Mouse (Mus musculus) forebrain, embryonic 13.5 days (tissue): ENCODE measurements around the gene B4gat1. TPM values are rescaled to one million over a fixed set of nuclear protein-coding genes. Genes with fewer than 3 reads are reported as not detected.
A peak's percentile ranks its signal among the peaks of the same experiment; 100 is the strongest.

Source experiments
- ATAC-seq: fragments of 200-750 bp; cut with Nextera tagmentation; 2 replicates; pipeline ENCODE4 v1.8.0; 2017
- H3K27ac ChIP-seq: fragments of 300-500 bp; sonication (generic); 2 replicates; pipeline ENCODE4 v1.5.1; 2015; ENCODE audit warnings: inconsistent platforms, mild to moderate bottlenecking, moderate library complexity
- H3K27me3 ChIP-seq: fragments of 300-500 bp; sonication (generic); 2 replicates; pipeline ENCODE4 v1.6.1; 2015; ENCODE audit warnings: mild to moderate bottlenecking, inconsistent platforms
- H3K36me3 ChIP-seq: fragments of 300-500 bp; sonication (generic); 2 replicates; pipeline ENCODE4 v1.6.1; 2015; ENCODE audit warnings: mild to moderate bottlenecking, inconsistent platforms; ENCODE audit not compliant: poor library complexity, severe bottlenecking
- H3K4me1 ChIP-seq: fragments of 300-500 bp; sonication (generic); 2 replicates; pipeline ENCODE4 v1.6.1; 2015; ENCODE audit warnings: inconsistent platforms
- H3K4me2 ChIP-seq: fragments of 300-500 bp; sonication (generic); 2 replicates; pipeline ENCODE4 v1.6.1; 2015; ENCODE audit warnings: inconsistent platforms, mild to moderate bottlenecking, moderate library complexity
- H3K4me3 ChIP-seq: fragments of 300-500 bp; sonication (generic); 2 replicates; pipeline ENCODE4 v1.5.1; 2015; ENCODE audit warnings: mild to moderate bottlenecking, inconsistent platforms
- H3K9ac ChIP-seq: fragments of 300-500 bp; sonication (generic); 2 replicates; pipeline ENCODE4 v1.6.1; 2015; ENCODE audit warnings: mild to moderate bottlenecking, inconsistent platforms
- H3K9me3 ChIP-seq: fragments of 300-500 bp; sonication (generic); replicated peaks from 2 replicates; pipeline ENCODE4 v1.6.1; 2016; ENCODE audit warnings: inconsistent platforms
- WGBS: fragments of 180-500 bp; shearing (Covaris S2); methylation state at CpG from one replicate; pipeline ENCODE4 v1.1.7; 2015; 5-methylcytosine and 5-hydroxymethylcytosine counted together
- polyA plus RNA-seq: library from polyadenylated mRNA; unstranded; fragments of >200 nt; fragmentation: Nextera tagmentation; extraction: Ambion mirVana; gene quantifications from 2 replicates; pipeline ENCODE4 v1.2.1, GENCODE M21; 2015

B4gat1 gene
- polyA plus RNA-seq, 1 experiment from 2014 or later, result 39.4 TPM

- Histone ChIP-seq H3K27me3 (peaks cover 45% of the 10 kb centered on the region), H3K4me1 (peaks cover 39% of the 10 kb centered on the region), H3K27ac (no peak overlapping the region), H3K9me3 (no peaks in the 10 kb centered on the region), H3K4me2 (peak overlapping the region; percentile 69), H3K36me3 (no peaks in the 10 kb centered on the region), H3K4me3 (peak overlapping the region; percentile 36), H3K9ac (peak overlapping the region; percentile 62; the same call in 1 of the 2 replicates)
- WGBS, result 13% methylated on average over 15 of the region's 15 CpGs
- no peak for ATAC-seq
Measured at GRCm38 (mm10) chr19:5067040-5067799, 28.6 kb downstream of the B4gat1 start.

GRCm38 (mm10) chr19:5067867-5068569, 29.4 kb downstream of the B4gat1 start, which contains the start of gene Cd248:
Gene Cd248 (plus strand): TSS chr19:5068078.
- H3K4me2 ChIP-seq, result peak within 1 kb of the TSS; percentile 69
- H3K9ac ChIP-seq, result peak within 1 kb of the TSS; percentile 62
- ATAC-seq, result peak; percentile 26
- WGBS, result 1% methylated on average over 51 of the region's 56 CpGs
- peak within 1 kb of the TSS; percentile 36 for H3K4me3 ChIP-seq
- H3K36me3 ChIP-seq, result no peaks in the 10 kb centered on the region
- peaks cover 47% of the 10 kb centered on the region for H3K4me1 ChIP-seq
- no peaks in the 10 kb centered on the region for H3K9me3 ChIP-seq
- peaks cover 45% of the 10 kb centered on the region for H3K27me3 ChIP-seq
- H3K27ac ChIP-seq, result 0 out of 2 replicates have a peak within 1 kb of the TSS, but pooled peaks have one; percentile 20

GRCm38 (mm10) chr19:5068570-5069234, 30.1 kb downstream of the B4gat1 start:
- Histone ChIP-seq H3K4me2 (peak overlapping the region; percentile 69), H3K27me3 (peaks cover 45% of the 10 kb centered on the region), H3K36me3 (no peaks in the 10 kb centered on the region), H3K4me1 (peaks cover 48% of the 10 kb centered on the region), H3K9me3 (no peaks in the 10 kb centered on the region), H3K4me3 (peak overlapping the region; percentile 36), H3K9ac (peak overlapping the region; percentile 62), H3K27ac (no peak overlapping the region)
- 39% methylated on average over 21 of the region's 21 CpGs for WGBS
- no peak for ATAC-seq

GRCm38 (mm10) chr19:5069486-5069885, 30.9 kb downstream of the B4gat1 start:
- 84% methylated on average over 5 of the region's 5 CpGs for WGBS
- H3K4me3 ChIP-seq, result no peak overlapping the region

GRCm38 (mm10) chr19:5069978-5070377, 31.4 kb downstream of the B4gat1 start:
- ATAC-seq, result no peak
- Histone ChIP-seq H3K27ac (no peak overlapping the region), H3K9me3 (no peaks in the 10 kb centered on the region), H3K4me3 (no peak overlapping the region), H3K9ac (no peak overlapping the region), H3K27me3 (peaks cover 50% of the 10 kb centered on the region), H3K4me2 (0 out of 2 replicates have a peak overlapping the region, but pooled peaks have one; percentile 69), H3K36me3 (no peaks in the 10 kb centered on the region), H3K4me1 (peaks cover 48% of the 10 kb centered on the region)
- 89% methylated on average over 7 of the region's 7 CpGs for WGBS

More at GRCm38 (mm10) chr19:5069486-5069885, 30.9 kb downstream of the B4gat1 start:
- Histone ChIP-seq H3K9ac (no peak overlapping the region), H3K27me3 (peaks cover 46% of the 10 kb centered on the region), H3K4me2 (0 out of 2 replicates have a peak overlapping the region, but pooled peaks have one; percentile 69), H3K4me1 (peaks cover 48% of the 10 kb centered on the region), H3K27ac (no peak overlapping the region), H3K9me3 (no peaks in the 10 kb centered on the region), H3K36me3 (no peaks in the 10 kb centered on the region)
- ATAC-seq, result no peak

GRCm38 (mm10) chr19:5071077-5071476, 32.5 kb downstream of the B4gat1 start:
- peak overlapping the region; percentile 39 for H3K4me3 ChIP-seq
- H3K27me3 ChIP-seq, result peaks cover 48% of the 10 kb centered on the region
- H3K36me3 ChIP-seq, result no peaks in the 10 kb centered on the region
- H3K9me3 ChIP-seq, result no peaks in the 10 kb centered on the region
- peaks cover 48% of the 10 kb centered on the region for H3K4me1 ChIP-seq
- ATAC-seq, result no peak
- peak overlapping the region; percentile 52 for H3K27ac ChIP-seq
- H3K4me2 ChIP-seq, result peak overlapping the region; percentile 64
- WGBS, result 5% methylated on average over 11 of the region's 11 CpGs
- H3K9ac ChIP-seq, result peak overlapping the region; percentile 62

GRCm38 (mm10) chr19:5071545-5072369, 33.1 kb downstream of the B4gat1 start:
- no peaks in the 10 kb centered on the region for H3K9me3 ChIP-seq
- H3K36me3 ChIP-seq, result no peaks in the 10 kb centered on the region
- H3K27me3 ChIP-seq, result peaks cover 45% of the 10 kb centered on the region
- H3K4me2 ChIP-seq, result peak overlapping the region; percentile 64
- peak overlapping the region; percentile 52 for H3K27ac ChIP-seq
- peak overlapping the region; percentile 39 for H3K4me3 ChIP-seq
- ATAC-seq, result peak; percentile 85
- peaks cover 48% of the 10 kb centered on the region for H3K4me1 ChIP-seq
- WGBS, result under 1% methylated on average over 40 of the region's 40 CpGs
- peak overlapping the region; percentile 62 for H3K9ac ChIP-seq

- no peak overlapping the region for H3K27ac ChIP-seq
- ATAC-seq, result peak; percentile 5; the same call in 1 of the 2 replicates
- H3K27me3 ChIP-seq, result peaks cover 38% of the 10 kb centered on the region
Measured at GRCm38 (mm10) chr19:5072389-5073019, 33.9 kb downstream of the B4gat1 start.

GRCm38 (mm10) chr19:5073028-5073427, 34.4 kb downstream of the B4gat1 start:
- H3K4me1 ChIP-seq, result peaks cover 37% of the 10 kb centered on the region
- H3K36me3 ChIP-seq, result no peaks in the 10 kb centered on the region
- peaks cover 38% of the 10 kb centered on the region for H3K27me3 ChIP-seq
- H3K9me3 ChIP-seq, result no peaks in the 10 kb centered on the region
- ATAC-seq, result peak; percentile 31; the same call in 1 of the 2 replicates
- peak overlapping the region; percentile 39 for H3K4me3 ChIP-seq
- WGBS, result 2% methylated on average over 15 of the region's 15 CpGs
- H3K4me2 ChIP-seq, result peak overlapping the region; percentile 64
- 0 out of 2 replicates have a peak overlapping the region, but pooled peaks have one; percentile 6 for H3K9ac ChIP-seq
- H3K27ac ChIP-seq, result no peak overlapping the region

More at GRCm38 (mm10) chr19:5072389-5073019, 33.9 kb downstream of the B4gat1 start:
- WGBS, result 2% methylated on average over 20 of the region's 20 CpGs
- Histone ChIP-seq H3K9ac (peak overlapping the region; percentile 62; the same call in 1 of the 2 replicates), H3K4me2 (peak overlapping the region; percentile 64), H3K4me3 (peak overlapping the region; percentile 39), H3K36me3 (no peaks in the 10 kb centered on the region), H3K4me1 (peaks cover 42% of the 10 kb centered on the region), H3K9me3 (no peaks in the 10 kb centered on the region)

- H3K36me3 ChIP-seq, result no peaks in the 10 kb centered on the region
- H3K9ac ChIP-seq, result no peak overlapping the region
- ATAC-seq, result no peak
- WGBS, result 46% methylated on average over 5 of the region's 5 CpGs
- no peak overlapping the region for H3K27ac ChIP-seq
- no peak overlapping the region for H3K4me2 ChIP-seq
- H3K4me3 ChIP-seq, result no peak overlapping the region
- H3K4me1 ChIP-seq, result peaks cover 32% of the 10 kb centered on the region
- no peaks in the 10 kb centered on the region for H3K9me3 ChIP-seq
- peaks cover 33% of the 10 kb centered on the region for H3K27me3 ChIP-seq
Measured at GRCm38 (mm10) chr19:5073518-5073917, 34.9 kb downstream of the B4gat1 start.
